Mouse (Mus musculus) CH12.LX (cell line): ENCODE results near the gene Pip5k1a.

Experiments used
- CHD2 ChIP-seq: IDR thresholded peaks from 2 replicates; pipeline ENCODE4 v1.6.1; 2011; ENCODE audit warnings: low read length, improper control_type of control experiment
- CTCF ChIP-seq, 2 experiments: IDR thresholded peaks in 1 of 2; conservative IDR thresholded peaks in 1 of 2; 2 replicates each; pipeline ENCODE4 v1.5.1; 2011 to 2012; ENCODE audit warnings: low read depth in 2 of 2, low read length in 2 of 2, improper control_type of control experiment in 1 of 2, inconsistent platforms in 1 of 2, mild to moderate bottlenecking in 1 of 2, moderate library complexity in 1 of 2
- GABPA ChIP-seq: IDR thresholded peaks from 2 replicates; pipeline ENCODE4 v1.6.1; 2012; ENCODE audit warnings: low read depth, low read length, improper control_type of control experiment, inconsistent platforms; ENCODE audit not compliant: insufficient replicate concordance
- MAFK ChIP-seq: IDR thresholded peaks from 2 replicates; pipeline ENCODE4 v1.6.1; 2011; ENCODE audit warnings: low read length, improper control_type of control experiment; ENCODE audit not compliant: insufficient replicate concordance
- MAX ChIP-seq: IDR thresholded peaks from 2 replicates; pipeline ENCODE4 v1.6.1; 2011; ENCODE audit warnings: low read length, improper control_type of control experiment
- MXI1 ChIP-seq: IDR thresholded peaks from 2 replicates; pipeline ENCODE4 v1.6.1; 2011; ENCODE audit warnings: mild to moderate bottlenecking, low read depth, low read length, improper control_type of control experiment
- POLR2A ChIP-seq: IDR thresholded peaks from 2 replicates; pipeline ENCODE4 v1.6.1; 2011; ENCODE audit warnings: low read depth, mild to moderate bottlenecking, improper control_type of control experiment, low read length
- POLR2AphosphoS2 ChIP-seq: IDR thresholded peaks from 2 replicates; pipeline ENCODE4 v1.6.1; 2011; ENCODE audit warnings: low read depth, low read length, improper control_type of control experiment
- SIN3A ChIP-seq: IDR thresholded peaks from 2 replicates; pipeline ENCODE4 v1.6.1; 2012; ENCODE audit warnings: low read length, improper control_type of control experiment, inconsistent platforms
- USF2 ChIP-seq: conservative IDR thresholded peaks from 2 replicates; pipeline ENCODE4 v1.6.1; 2011; ENCODE audit warnings: low read depth, low read length, improper control_type of control experiment
- ZMIZ1 ChIP-seq: IDR thresholded peaks from 2 replicates; pipeline ENCODE4 v1.6.1; 2012; ENCODE audit warnings: low read depth, mild to moderate bottlenecking, inconsistent platforms, low read length, improper control_type of control experiment
- ZNF384 ChIP-seq: IDR thresholded peaks from 2 replicates; pipeline ENCODE4 v1.6.1; 2012; ENCODE audit warnings: low read depth, low read length, improper control_type of control experiment, inconsistent platforms

DNA sequence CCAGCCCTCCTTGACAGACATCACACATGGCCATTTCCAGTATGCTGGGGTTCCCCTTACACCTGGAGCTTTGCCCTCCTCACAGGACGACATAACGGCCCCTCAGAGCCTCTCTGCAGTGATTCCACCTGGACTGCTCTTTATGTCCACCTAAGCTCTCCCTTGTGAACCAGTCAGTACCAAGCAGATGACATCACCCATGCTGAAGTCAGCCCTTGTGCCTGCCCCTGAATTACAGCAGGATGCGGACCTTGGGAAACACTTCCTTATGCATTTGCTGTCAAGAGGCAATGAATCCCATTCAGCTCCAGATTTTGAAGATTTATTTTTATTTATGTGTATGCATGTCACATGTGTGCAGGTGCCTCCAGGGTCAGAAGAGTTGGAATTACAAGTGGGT lies 58.8 kb downstream of the Pip5k1a start:
- TF ChIP-seq MAFK (no peak), CTCF (conservative IDR thresholded peaks at IDR 0.05 in 1 of 2, IDR thresholded peaks at IDR 0.05 in 1 of 2; ENCODE audit: low read depth in 2 of 2, low read length in 2 of 2) (no peak), ZMIZ1 (no peak), MAX (no peak), MXI1 (no peak), USF2 (no peak), POLR2A (no peak), ZNF384 (no peak), POLR2AphosphoS2 (no peak), SIN3A (no peak), GABPA (no peak), CHD2 (no peak)
